Mouse (Mus musculus): ENCODE data around the gene Fyn.

DNA sequence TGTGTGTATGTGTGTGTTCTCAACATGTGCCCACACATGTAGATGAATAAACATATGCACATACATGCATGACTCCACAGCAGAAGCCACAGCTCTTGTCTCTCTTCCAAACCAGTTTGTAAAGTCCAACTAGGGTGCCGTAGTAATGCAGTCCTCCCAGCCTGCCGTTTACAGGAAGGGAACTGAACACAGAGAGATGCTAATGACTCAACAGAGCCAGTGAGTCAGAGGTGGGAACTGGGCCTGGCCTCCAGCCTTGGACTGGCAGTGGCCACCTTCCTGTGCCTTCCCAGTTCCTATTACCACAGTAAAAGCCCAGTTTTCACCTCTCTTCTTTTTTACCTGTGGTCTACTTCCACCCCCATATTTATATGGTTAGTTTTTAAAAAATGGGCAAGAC, 46.9 kb downstream of the Fyn start:
- TF ChIP-seq GATA2 (IDR thresholded peaks at IDR 0.05; ENCODE audit: borderline replicate concordance, low read depth, low read length) (no peak), GATA1 (IDR thresholded peaks at IDR 0.05; ENCODE audit: borderline replicate concordance, low read length) (no peak)
